Mouse (Mus musculus): ENCODE results near the gene Flt1. TPM values are rescaled to one million over a fixed set of nuclear protein-coding genes. Genes with fewer than 3 reads are reported as not detected.

The Flt1 gene
- total and polyA plus RNA-seq, 3 experiments: 20.5 to 88.3 (median 82.1) TPM

- DNase-seq: no peak
- Histone ChIP-seq H3K36me3 (ENCODE audit: control insufficient read depth, insufficient read depth, low read length) (peaks cover 49% of the 10 kb centered on the region), H3K9ac (ENCODE audit: low read depth, low read length) (no peak overlapping the region), H3K4me3 (no peak overlapping the region), H3K4me1 (ENCODE audit: control insufficient read depth, insufficient read depth, low read length) (peaks cover 20% of the 10 kb centered on the region), H3K27me3 (ENCODE audit: control insufficient read depth, insufficient read depth, low read length) (no peaks in the 10 kb centered on the region), H3K79me2 (replicated peaks; ENCODE audit: control insufficient read depth, insufficient read depth, low read length) (no peaks in the 10 kb centered on the region), H3K27ac (peak overlapping the region; percentile 58)
- TF ChIP-seq POLR2A (IDR thresholded peaks at IDR 0.05; ENCODE audit: insufficient read depth, low read depth, low read length): no peak
- no peak for TF ChIP-seq CTCF (IDR thresholded peaks at IDR 0.05)
- no peak for TF ChIP-seq EP300 (IDR thresholded peaks at IDR 0.05; ENCODE audit: insufficient read depth, low read depth, low read length)
- intact Hi-C loops (cut with DNase I): no loop called here
- 34% methylated on average over 7 of the region's 7 CpGs for WGBS
Observed at GRCm38 (mm10) chr5:147641452-147641851, 84.4 kb downstream of the Flt1 start.

GRCm38 (mm10) chr5:147639940-147640339 lies 85.9 kb downstream of the Flt1 start:
- Histone ChIP-seq H3K27me3 (ENCODE audit: control insufficient read depth, insufficient read depth, low read length) (no peaks in the 10 kb centered on the region), H3K9ac (ENCODE audit: low read depth, low read length) (no peak overlapping the region), H3K4me1 (ENCODE audit: control insufficient read depth, insufficient read depth, low read length) (peaks cover 16% of the 10 kb centered on the region), H3K27ac (no peak overlapping the region), H3K79me2 (replicated peaks; ENCODE audit: control insufficient read depth, insufficient read depth, low read length) (no peaks in the 10 kb centered on the region), H3K36me3 (ENCODE audit: control insufficient read depth, insufficient read depth, low read length) (peaks cover 50% of the 10 kb centered on the region), H3K4me3 (no peak overlapping the region)
- TF ChIP-seq CTCF (IDR thresholded peaks at IDR 0.05) (0 out of 2 replicates have a peak, but pooled peaks have one; percentile 6), EP300 (IDR thresholded peaks at IDR 0.05; ENCODE audit: insufficient read depth, low read depth, low read length) (no peak)
- no peak for DNase-seq
- WGBS: 91% methylated on average over 5 of the region's 5 CpGs
- intact Hi-C loops (cut with DNase I): loop anchor here (5.0 kb wide), 1 partner anchor 32 kb away; no protein-coding TSS in a partner anchor

- DNase-seq: no peak
- Histone ChIP-seq H3K79me2 (replicated peaks; ENCODE audit: control insufficient read depth, insufficient read depth, low read length) (no peaks in the 10 kb centered on the region), H3K4me3 (no peak overlapping the region), H3K36me3 (ENCODE audit: control insufficient read depth, insufficient read depth, low read length) (peaks cover 38% of the 10 kb centered on the region), H3K27me3 (ENCODE audit: control insufficient read depth, insufficient read depth, low read length) (no peaks in the 10 kb centered on the region), H3K4me1 (ENCODE audit: control insufficient read depth, insufficient read depth, low read length) (peaks cover 8% of the 10 kb centered on the region), H3K27ac (peak overlapping the region; percentile 7; the same call in 1 of the 2 replicates), H3K9ac (ENCODE audit: low read depth, low read length) (no peak overlapping the region)
- no peak for TF ChIP-seq CTCF (IDR thresholded peaks at IDR 0.05)
- TF ChIP-seq POLR2A (IDR thresholded peaks at IDR 0.05; ENCODE audit: insufficient read depth, low read depth, low read length): no peak
- no peak for TF ChIP-seq EP300 (IDR thresholded peaks at IDR 0.05; ENCODE audit: insufficient read depth, low read depth, low read length)
- intact Hi-C loops (cut with DNase I): loop anchor here (5.0 kb wide), 1 partner anchor 36 kb away; no protein-coding TSS in a partner anchor
- WGBS: 90% methylated on average over 3 of the region's 3 CpGs
Observed at GRCm38 (mm10) chr5:147636676-147637075, 89.1 kb downstream of the Flt1 start.

GRCm38 (mm10) chr5:147635883-147636282 lies 89.9 kb downstream of the Flt1 start:
- Histone ChIP-seq H3K4me1 (ENCODE audit: control insufficient read depth, insufficient read depth, low read length) (peaks cover 10% of the 10 kb centered on the region), H3K27me3 (ENCODE audit: control insufficient read depth, insufficient read depth, low read length) (no peaks in the 10 kb centered on the region), H3K27ac (0 out of 2 replicates have a peak overlapping the region, but pooled peaks have one; percentile 16), H3K36me3 (ENCODE audit: control insufficient read depth, insufficient read depth, low read length) (peaks cover 37% of the 10 kb centered on the region), H3K9ac (ENCODE audit: low read depth, low read length) (no peak overlapping the region), H3K79me2 (replicated peaks; ENCODE audit: control insufficient read depth, insufficient read depth, low read length) (no peaks in the 10 kb centered on the region), H3K4me3 (no peak overlapping the region)
- 54% methylated on average over 8 of the region's 8 CpGs for WGBS
- intact Hi-C loops (cut with DNase I): loop anchor here (5.0 kb wide), 1 partner anchor 36 kb away; no protein-coding TSS in a partner anchor
- DNase-seq: no peak
- TF ChIP-seq POLR2A (IDR thresholded peaks at IDR 0.05; ENCODE audit: insufficient read depth, low read depth, low read length) (no peak), CTCF (IDR thresholded peaks at IDR 0.05) (no peak)

GRCm38 (mm10) chr5:147634016-147634415 lies 91.8 kb downstream of the Flt1 start:
- no peak overlapping the region for H3K4me3 ChIP-seq
- WGBS: 75% methylated on average over 11 of the region's 11 CpGs
- intact Hi-C loops (cut with DNase I): no loop called here
- no peak for TF ChIP-seq CTCF (IDR thresholded peaks at IDR 0.05)
- no peak for TF ChIP-seq EP300 (IDR thresholded peaks at IDR 0.05; ENCODE audit: insufficient read depth, low read depth, low read length)
- no peak for TF ChIP-seq POLR2A (IDR thresholded peaks at IDR 0.05; ENCODE audit: insufficient read depth, low read depth, low read length)
- H3K9ac ChIP-seq (ENCODE audit: low read depth, low read length): no peak overlapping the region
- H3K27ac ChIP-seq: no peak overlapping the region
- no peaks in the 10 kb centered on the region for H3K79me2 ChIP-seq (replicated peaks; ENCODE audit: control insufficient read depth, insufficient read depth, low read length)
- DNase-seq: no peak
- peaks cover 16% of the 10 kb centered on the region for H3K4me1 ChIP-seq (ENCODE audit: control insufficient read depth, insufficient read depth, low read length)
- no peaks in the 10 kb centered on the region for H3K27me3 ChIP-seq (ENCODE audit: control insufficient read depth, insufficient read depth, low read length)
- H3K36me3 ChIP-seq (ENCODE audit: control insufficient read depth, insufficient read depth, low read length): peaks cover 30% of the 10 kb centered on the region

DNA sequence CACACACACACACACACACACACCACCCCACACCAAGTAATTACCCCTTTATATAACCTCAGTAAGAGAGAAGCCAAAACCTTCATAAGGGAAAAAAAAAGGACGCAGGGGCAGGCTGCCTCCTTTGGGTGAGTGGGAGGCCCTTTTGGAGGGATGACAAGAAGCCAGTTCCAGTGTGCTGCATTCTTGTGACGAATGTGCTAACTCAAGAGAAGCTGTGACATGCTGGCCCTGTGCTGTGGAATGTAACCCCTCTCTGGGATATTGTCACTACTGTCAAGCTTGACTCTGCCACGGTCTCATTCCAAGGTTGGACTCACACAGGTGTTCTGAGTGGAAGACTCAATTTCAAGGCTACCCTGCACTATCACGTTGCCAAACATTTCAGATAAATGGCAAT lies 93.1 kb downstream of the Flt1 start:
- Histone ChIP-seq H3K27ac (no peak overlapping the region), H3K79me2 (replicated peaks; ENCODE audit: control insufficient read depth, insufficient read depth, low read length) (no peaks in the 10 kb centered on the region), H3K27me3 (ENCODE audit: control insufficient read depth, insufficient read depth, low read length) (no peaks in the 10 kb centered on the region), H3K9ac (ENCODE audit: low read depth, low read length) (no peak overlapping the region), H3K4me1 (ENCODE audit: control insufficient read depth, insufficient read depth, low read length) (peaks cover 13% of the 10 kb centered on the region), H3K4me3 (no peak overlapping the region), H3K36me3 (ENCODE audit: control insufficient read depth, insufficient read depth, low read length) (peaks cover 23% of the 10 kb centered on the region)
- 50% methylated on average over 4 of the region's 4 CpGs for WGBS
- TF ChIP-seq CTCF (IDR thresholded peaks at IDR 0.05): no peak
- TF ChIP-seq EP300 (IDR thresholded peaks at IDR 0.05; ENCODE audit: insufficient read depth, low read depth, low read length): no peak
- TF ChIP-seq POLR2A (IDR thresholded peaks at IDR 0.05; ENCODE audit: insufficient read depth, low read depth, low read length): no peak
- intact Hi-C loops (cut with DNase I): no loop called here
- DNase-seq: no peak

Data from heart, adult 2 months (tissue).